Mouse (Mus musculus): ENCODE measurements around the gene Manba.
A peak's percentile ranks its signal among the peaks of the same experiment; 100 is the strongest.
"Not testable (repeated sequence)": the region's sequence is repeated elsewhere in the genome, so short reads cannot be mapped to it uniquely, and the experiment has no call there.

Gene Manba

GRCm38 (mm10) chr3:135485128-135485899 lies at the start of gene Manba:
Gene Manba (plus strand): TSS chr3:135485611.
- DNase-seq (ENCODE audit: low spot score): peak; percentile 46

- DNase-seq (ENCODE audit: low spot score): no peak
These were observed 48.4 kb upstream of the Manba start for GRCm38 (mm10) chr3:135436901-135437616.

GRCm38 (mm10) chr3:135437758-135438495 lies 47.5 kb upstream of the Manba start, which contains the start of gene Ube2d3:
Gene Ube2d3 (plus strand): TSS chr3:135438149.
- peak; percentile 97 for DNase-seq (ENCODE audit: low spot score)

- peak; percentile 97 for DNase-seq (ENCODE audit: low spot score)
These were observed 46.9 kb upstream of the Manba start for GRCm38 (mm10) chr3:135438531-135438912.

GRCm38 (mm10) chr3:135438913-135439531 lies 46.4 kb upstream of the Manba start:
- peak; percentile 63 for DNase-seq (ENCODE audit: low spot score)

- no peak for DNase-seq (ENCODE audit: low spot score)
These were observed 45.8 kb upstream of the Manba start for GRCm38 (mm10) chr3:135439651-135440050.

- no peak for DNase-seq (ENCODE audit: low spot score)
These were observed 45.2 kb upstream of the Manba start for GRCm38 (mm10) chr3:135440221-135440620.

GRCm38 (mm10) chr3:135440621-135441020 lies 44.8 kb upstream of the Manba start:
- DNase-seq (ENCODE audit: low spot score): no peak

GRCm38 (mm10) chr3:135444930-135445329 lies 40.5 kb upstream of the Manba start:
- DNase-seq (ENCODE audit: low spot score): no peak

- DNase-seq (ENCODE audit: low spot score): no peak
These were observed 26.4 kb upstream of the Manba start for GRCm38 (mm10) chr3:135458981-135459380.

- no peak for DNase-seq (ENCODE audit: low spot score)
These were observed 17.0 kb upstream of the Manba start for GRCm38 (mm10) chr3:135468402-135468801.

GRCm38 (mm10) chr3:135469146-135469545 lies 16.3 kb upstream of the Manba start:
- DNase-seq (ENCODE audit: low spot score): no peak

- DNase-seq (ENCODE audit: low spot score): peak; percentile 51
These were observed 15.4 kb upstream of the Manba start for GRCm38 (mm10) chr3:135469974-135470373.

- DNase-seq (ENCODE audit: low spot score): no peak
These were observed 14.6 kb upstream of the Manba start for GRCm38 (mm10) chr3:135470823-135471222.

GRCm38 (mm10) chr3:135475025-135475424 lies 10.4 kb upstream of the Manba start:
- DNase-seq (ENCODE audit: low spot score): no peak

- DNase-seq (ENCODE audit: low spot score): no peak
These were observed 9.1 kb upstream of the Manba start for GRCm38 (mm10) chr3:135476286-135476685.

- no peak for DNase-seq (ENCODE audit: low spot score)
These were observed 8.4 kb upstream of the Manba start for GRCm38 (mm10) chr3:135476977-135477376.

GRCm38 (mm10) chr3:135479090-135479489 lies 6.3 kb upstream of the Manba start:
- not testable (repeated sequence) for DNase-seq (ENCODE audit: low spot score)

GRCm38 (mm10) chr3:135480767-135481166 lies 4.6 kb upstream of the Manba start:
- DNase-seq (ENCODE audit: low spot score): no peak

GRCm38 (mm10) chr3:135481608-135482007 lies 3.8 kb upstream of the Manba start:
- DNase-seq (ENCODE audit: low spot score): no peak

GRCm38 (mm10) chr3:135484650-135485049 lies 761 bp upstream of the Manba start:
- not testable (repeated sequence) for DNase-seq (ENCODE audit: low spot score)

- DNase-seq (ENCODE audit: low spot score): no peak
These were observed 460 bp downstream of the Manba start for GRCm38 (mm10) chr3:135485900-135486241.
